Mouse (Mus musculus): Measurements from ENCODE around the gene Ttc3. TPM values are rescaled to one million over a fixed set of nuclear protein-coding genes. Genes with fewer than 3 reads are reported as not detected.

Ttc3 gene
- polyA plus RNA-seq, 1 experiment = 152 TPM

DNA sequence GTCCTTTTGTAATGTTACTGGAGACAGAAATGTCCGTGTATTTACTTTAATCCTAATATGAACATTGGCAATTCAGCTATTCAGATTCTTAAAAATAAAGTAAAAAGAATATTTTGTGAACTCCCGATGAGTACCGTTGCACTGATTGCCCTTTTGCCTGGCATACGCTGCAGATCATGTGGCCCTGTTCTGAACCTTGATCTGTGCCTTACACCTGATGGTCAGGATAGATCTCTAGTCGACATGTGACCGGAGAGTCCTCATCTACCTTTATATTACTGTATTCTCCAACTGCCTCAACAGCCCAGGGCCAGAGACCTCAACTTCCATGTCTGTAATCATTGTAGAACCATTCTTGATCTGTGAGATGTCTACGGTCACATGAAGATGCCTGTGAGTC, 17.3 kb downstream of the Ttc3 start:
- no peak for TF ChIP-seq CTCF (IDR thresholded peaks at IDR 0.05; ENCODE audit: low read depth, low read length)
- no peak for TF ChIP-seq EP300 (IDR thresholded peaks at IDR 0.05; ENCODE audit: insufficient read depth, low read depth, low read length)
- TF ChIP-seq POLR2A (IDR thresholded peaks at IDR 0.05; ENCODE audit: insufficient read depth, low read length) = no peak
- Histone ChIP-seq H3K27me3 (ENCODE audit: control insufficient read depth, insufficient read depth, low read length, poor library complexity, severe bottlenecking) (no peaks in the 10 kb centered on the region), H3K4me1 (ENCODE audit: control insufficient read depth, insufficient read depth, low read length) (no peaks in the 10 kb centered on the region), H3K36me3 (ENCODE audit: control insufficient read depth, insufficient read depth, low read length, poor library complexity, severe bottlenecking) (no peaks in the 10 kb centered on the region), H3K9me3 (replicated peaks; ENCODE audit: control insufficient read depth, insufficient read depth, low read length, poor library complexity, severe bottlenecking) (no peaks in the 10 kb centered on the region), H3K27ac (ENCODE audit: insufficient read depth, low read length) (no peak overlapping the region), H3K4me3 (ENCODE audit: low read depth, low read length) (no peak overlapping the region), H3K9ac (ENCODE audit: low read depth, poor library complexity, severe bottlenecking) (no peak overlapping the region)

DNA sequence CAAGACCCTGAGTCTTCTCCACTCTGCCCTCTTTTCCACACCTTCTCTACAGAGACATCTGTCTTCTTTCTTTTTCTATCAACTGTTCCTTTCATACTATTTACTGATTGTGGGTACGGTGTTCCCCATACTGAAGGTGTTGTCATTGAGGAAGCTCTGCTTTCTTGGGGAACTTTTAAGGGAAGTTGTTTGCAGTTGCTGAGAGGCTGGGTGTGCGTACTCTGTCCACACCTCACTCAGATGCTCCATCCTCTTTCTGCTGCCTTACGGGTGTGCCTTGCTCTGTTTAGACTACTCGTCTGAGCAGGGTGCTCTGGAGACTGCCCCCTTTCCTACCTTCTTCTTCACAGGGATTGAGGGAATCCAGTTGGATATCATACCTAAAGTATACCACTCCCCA, 21.9 kb downstream of the Ttc3 start:
- no peaks in the 10 kb centered on the region for H3K9me3 ChIP-seq (replicated peaks; ENCODE audit: control insufficient read depth, insufficient read depth, low read length, poor library complexity, severe bottlenecking)
- H3K27ac ChIP-seq (ENCODE audit: insufficient read depth, low read length) = no peak overlapping the region
- H3K4me3 ChIP-seq (ENCODE audit: low read depth, low read length) = no peak overlapping the region
- TF ChIP-seq CTCF (IDR thresholded peaks at IDR 0.05; ENCODE audit: low read depth, low read length) (no peak), POLR2A (IDR thresholded peaks at IDR 0.05; ENCODE audit: insufficient read depth, low read length) (no peak), EP300 (IDR thresholded peaks at IDR 0.05; ENCODE audit: insufficient read depth, low read depth, low read length) (no peak)
- H3K9ac ChIP-seq (ENCODE audit: low read depth, poor library complexity, severe bottlenecking) = no peak overlapping the region
- no peaks in the 10 kb centered on the region for H3K27me3 ChIP-seq (ENCODE audit: control insufficient read depth, insufficient read depth, low read length, poor library complexity, severe bottlenecking)
- H3K36me3 ChIP-seq (ENCODE audit: control insufficient read depth, insufficient read depth, low read length, poor library complexity, severe bottlenecking) = peaks cover 2% of the 10 kb centered on the region; the same call in 1 of the 2 replicates
- H3K4me1 ChIP-seq (ENCODE audit: control insufficient read depth, insufficient read depth, low read length) = no peaks in the 10 kb centered on the region

DNA sequence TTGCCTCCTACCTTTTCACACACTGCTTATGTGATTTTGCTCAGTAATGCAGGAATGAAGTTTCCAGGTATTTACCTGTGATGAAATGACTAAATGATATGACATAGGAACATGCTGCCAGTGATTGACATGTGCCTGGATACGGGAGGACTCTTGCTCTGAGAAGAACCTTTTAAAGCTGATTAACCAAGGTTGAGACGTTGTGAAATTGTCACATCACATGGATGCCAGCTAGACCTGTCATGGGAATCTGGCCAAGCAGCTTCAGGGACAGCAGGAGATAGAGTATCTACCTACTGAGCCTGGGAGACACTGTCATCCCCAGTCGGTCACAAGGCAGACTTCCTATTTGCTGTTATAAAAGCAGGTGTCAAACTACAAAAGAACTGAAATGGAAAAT, 24.6 kb downstream of the Ttc3 start:
- Histone ChIP-seq H3K36me3 (ENCODE audit: control insufficient read depth, insufficient read depth, low read length, poor library complexity, severe bottlenecking) (peaks cover 2% of the 10 kb centered on the region; the same call in 1 of the 2 replicates), H3K27me3 (ENCODE audit: control insufficient read depth, insufficient read depth, low read length, poor library complexity, severe bottlenecking) (no peaks in the 10 kb centered on the region), H3K4me1 (ENCODE audit: control insufficient read depth, insufficient read depth, low read length) (no peaks in the 10 kb centered on the region), H3K4me3 (ENCODE audit: low read depth, low read length) (no peak overlapping the region), H3K9me3 (replicated peaks; ENCODE audit: control insufficient read depth, insufficient read depth, low read length, poor library complexity, severe bottlenecking) (no peaks in the 10 kb centered on the region), H3K9ac (ENCODE audit: low read depth, poor library complexity, severe bottlenecking) (no peak overlapping the region), H3K27ac (ENCODE audit: insufficient read depth, low read length) (no peak overlapping the region)
- no peak for TF ChIP-seq EP300 (IDR thresholded peaks at IDR 0.05; ENCODE audit: insufficient read depth, low read depth, low read length)
- TF ChIP-seq POLR2A (IDR thresholded peaks at IDR 0.05; ENCODE audit: insufficient read depth, low read length) = no peak
- TF ChIP-seq CTCF (IDR thresholded peaks at IDR 0.05; ENCODE audit: low read depth, low read length) = no peak

DNA sequence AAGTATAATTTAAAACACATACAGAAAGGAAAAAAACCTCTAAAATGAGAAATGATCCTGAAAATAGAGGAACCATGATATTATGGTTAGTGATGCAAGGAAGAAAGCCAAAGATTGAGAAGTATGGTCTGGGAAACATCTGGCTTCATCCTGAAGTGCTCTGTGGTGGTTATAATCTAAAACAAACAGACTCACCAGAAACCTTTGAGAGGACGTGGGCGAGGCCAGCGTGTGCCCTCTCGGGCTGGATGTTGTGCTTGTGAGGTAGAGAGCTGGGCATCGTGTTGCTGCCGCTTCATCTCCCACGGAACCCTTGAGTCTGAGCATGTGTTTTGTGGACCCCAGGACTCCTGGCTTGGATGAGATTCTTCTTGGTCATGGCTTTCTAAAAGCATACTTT, 26.2 kb downstream of the Ttc3 start:
- no peaks in the 10 kb centered on the region for H3K4me1 ChIP-seq (ENCODE audit: control insufficient read depth, insufficient read depth, low read length)
- H3K9me3 ChIP-seq (replicated peaks; ENCODE audit: control insufficient read depth, insufficient read depth, low read length, poor library complexity, severe bottlenecking) = no peaks in the 10 kb centered on the region
- TF ChIP-seq CTCF (IDR thresholded peaks at IDR 0.05; ENCODE audit: low read depth, low read length) (no peak), POLR2A (IDR thresholded peaks at IDR 0.05; ENCODE audit: insufficient read depth, low read length) (no peak)
- H3K27ac ChIP-seq (ENCODE audit: insufficient read depth, low read length) = no peak overlapping the region
- no peaks in the 10 kb centered on the region for H3K27me3 ChIP-seq (ENCODE audit: control insufficient read depth, insufficient read depth, low read length, poor library complexity, severe bottlenecking)
- H3K4me3 ChIP-seq (ENCODE audit: low read depth, low read length) = no peak overlapping the region
- no peak overlapping the region for H3K9ac ChIP-seq (ENCODE audit: low read depth, poor library complexity, severe bottlenecking)
- peaks cover 2% of the 10 kb centered on the region; the same call in 1 of the 2 replicates for H3K36me3 ChIP-seq (ENCODE audit: control insufficient read depth, insufficient read depth, low read length, poor library complexity, severe bottlenecking)

DNA sequence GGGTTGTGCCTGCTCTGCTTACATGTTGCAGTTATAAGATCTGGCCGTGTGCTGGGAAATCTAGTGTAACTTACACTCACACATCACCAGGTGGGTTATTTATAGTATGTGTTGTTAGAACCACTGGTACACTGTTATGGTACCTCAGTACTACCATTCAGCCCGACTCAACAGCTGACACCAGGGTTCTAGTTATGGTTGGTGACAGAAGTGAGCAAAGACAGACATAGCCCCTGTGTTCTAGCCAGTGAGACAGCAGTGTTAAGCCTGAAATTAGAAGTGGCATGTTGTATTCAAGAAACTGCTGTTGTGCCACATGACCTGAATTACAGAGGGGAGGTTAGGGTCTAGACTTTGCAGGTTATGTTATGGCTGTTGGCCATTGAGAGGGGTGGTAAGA, 28.7 kb downstream of the Ttc3 start:
- Histone ChIP-seq H3K4me3 (ENCODE audit: low read depth, low read length) (no peak overlapping the region), H3K4me1 (ENCODE audit: control insufficient read depth, insufficient read depth, low read length) (no peaks in the 10 kb centered on the region), H3K36me3 (ENCODE audit: control insufficient read depth, insufficient read depth, low read length, poor library complexity, severe bottlenecking) (peaks cover 2% of the 10 kb centered on the region; the same call in 1 of the 2 replicates), H3K27ac (ENCODE audit: insufficient read depth, low read length) (no peak overlapping the region), H3K9ac (ENCODE audit: low read depth, poor library complexity, severe bottlenecking) (no peak overlapping the region), H3K9me3 (replicated peaks; ENCODE audit: control insufficient read depth, insufficient read depth, low read length, poor library complexity, severe bottlenecking) (no peaks in the 10 kb centered on the region), H3K27me3 (ENCODE audit: control insufficient read depth, insufficient read depth, low read length, poor library complexity, severe bottlenecking) (no peaks in the 10 kb centered on the region)
- TF ChIP-seq POLR2A (IDR thresholded peaks at IDR 0.05; ENCODE audit: insufficient read depth, low read length) (no peak), EP300 (IDR thresholded peaks at IDR 0.05; ENCODE audit: insufficient read depth, low read depth, low read length) (no peak), CTCF (IDR thresholded peaks at IDR 0.05; ENCODE audit: low read depth, low read length) (no peak)

DNA sequence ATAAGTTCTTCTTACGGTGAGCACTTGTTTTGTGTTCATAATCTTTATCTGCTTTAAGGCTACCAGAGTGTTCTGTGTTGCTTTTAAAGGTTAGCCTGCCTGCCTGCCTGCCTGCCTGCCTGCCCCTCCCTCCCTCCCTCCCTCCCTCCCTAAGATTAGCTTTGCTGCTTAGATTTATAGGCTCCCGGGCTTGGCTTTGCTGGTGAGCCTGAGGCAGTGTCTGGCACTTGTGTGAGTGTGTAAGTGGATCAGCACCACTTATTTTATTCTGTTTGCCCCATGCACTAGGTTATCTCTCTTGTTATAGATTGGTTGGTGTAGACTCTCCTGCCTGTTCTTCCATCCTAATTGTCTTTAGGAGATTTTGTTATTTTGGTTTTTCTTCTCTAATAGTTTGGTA, 31.2 kb downstream of the Ttc3 start:
- Histone ChIP-seq H3K36me3 (ENCODE audit: control insufficient read depth, insufficient read depth, low read length, poor library complexity, severe bottlenecking) (no peaks in the 10 kb centered on the region; the same call in 1 of the 2 replicates), H3K9ac (ENCODE audit: low read depth, poor library complexity, severe bottlenecking) (no peak overlapping the region), H3K9me3 (replicated peaks; ENCODE audit: control insufficient read depth, insufficient read depth, low read length, poor library complexity, severe bottlenecking) (no peaks in the 10 kb centered on the region), H3K27me3 (ENCODE audit: control insufficient read depth, insufficient read depth, low read length, poor library complexity, severe bottlenecking) (no peaks in the 10 kb centered on the region), H3K4me3 (ENCODE audit: low read depth, low read length) (no peak overlapping the region), H3K4me1 (ENCODE audit: control insufficient read depth, insufficient read depth, low read length) (no peaks in the 10 kb centered on the region), H3K27ac (ENCODE audit: insufficient read depth, low read length) (no peak overlapping the region)
- no peak for TF ChIP-seq POLR2A (IDR thresholded peaks at IDR 0.05; ENCODE audit: insufficient read depth, low read length)
- no peak for TF ChIP-seq CTCF (IDR thresholded peaks at IDR 0.05; ENCODE audit: low read depth, low read length)
- TF ChIP-seq EP300 (IDR thresholded peaks at IDR 0.05; ENCODE audit: insufficient read depth, low read depth, low read length) = no peak
